Mouse (Mus musculus) lung, postnatal 25 days (tissue): ENCODE results near the gene Ormdl2.

Experiments used
- DNase-seq: peaks from one replicate; pipeline ENCODE4 v3.0.0; 2022; ENCODE audit warnings: low spot score

The Ormdl2 gene

DNA sequence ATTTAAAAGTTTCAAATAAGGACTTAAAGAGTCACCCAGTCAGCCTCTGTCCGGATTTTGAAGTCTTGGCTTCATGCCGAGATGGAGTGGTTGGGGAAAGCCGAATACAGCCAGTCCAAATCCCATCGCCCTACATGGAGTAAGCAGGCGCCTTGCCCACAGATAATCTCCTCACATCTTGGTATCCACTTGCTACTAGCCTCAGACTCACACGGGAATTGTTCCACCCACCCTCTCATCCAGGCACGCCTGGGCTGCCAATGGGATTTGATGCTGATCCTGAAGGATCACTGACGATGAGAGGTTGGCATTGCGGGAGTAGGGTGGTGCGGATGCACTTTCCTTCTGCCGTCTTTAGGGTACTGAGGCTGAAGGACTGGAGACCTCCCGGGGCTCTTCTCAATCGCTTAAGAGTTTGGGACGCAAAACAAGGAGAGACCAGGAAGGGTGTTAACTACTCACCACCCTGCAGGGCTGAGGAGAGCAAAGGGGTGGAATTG is 17.6 kb downstream of the Ormdl2 start, which contains the start of gene Dnajc14:
Gene Dnajc14, plus strand, starts transcription at position 292 of the 500 bp plus-strand sequence.
- DNase-seq = peak; percentile 47

- DNase-seq = no peak
These were observed 18.1 kb downstream of the Ormdl2 start for GRCm38 (mm10) chr10:128803361-128803760.

DNA sequence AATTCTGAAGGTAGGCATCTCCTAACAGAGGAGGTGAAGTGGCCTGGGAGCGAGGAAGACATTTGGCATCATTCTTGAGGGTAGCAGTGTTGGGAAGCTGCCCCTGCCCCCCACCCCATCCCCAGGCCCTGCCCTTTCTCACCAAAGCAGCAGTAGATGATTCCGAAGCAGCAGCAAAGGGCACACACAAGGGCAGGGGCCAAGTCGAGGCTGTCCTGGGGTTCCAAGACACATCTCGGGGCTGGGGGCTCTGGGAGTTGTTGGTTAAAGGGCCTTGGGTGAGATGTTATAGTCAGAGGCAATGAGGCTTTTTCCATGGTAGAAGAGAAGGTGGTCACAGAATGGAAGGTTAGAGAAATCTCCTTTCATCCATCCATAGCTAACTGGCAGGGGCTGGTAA is 18.5 kb downstream of the Ormdl2 start:
- no peak for DNase-seq

- no peak for DNase-seq
These were observed 19.4 kb downstream of the Ormdl2 start for GRCm38 (mm10) chr10:128801981-128802495.

DNA sequence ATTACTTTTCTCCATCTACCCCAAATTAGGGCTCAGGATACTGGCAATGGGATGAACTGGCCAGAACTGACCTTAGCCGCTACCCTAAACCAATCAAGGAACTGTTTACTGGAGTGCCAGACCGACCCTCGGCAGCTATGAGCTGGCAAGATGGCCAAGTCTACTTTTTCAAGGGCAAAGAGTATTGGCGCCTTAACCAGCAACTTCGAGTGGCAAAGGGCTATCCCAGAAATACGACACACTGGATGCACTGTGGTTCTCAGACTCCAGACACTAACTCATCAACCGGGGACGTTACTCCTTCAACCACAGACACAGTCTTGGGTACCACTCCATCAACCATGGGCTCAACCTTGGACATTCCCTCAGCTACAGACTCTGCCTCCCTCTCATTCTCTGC is 22.8 kb downstream of the Ormdl2 start:
- no peak for DNase-seq

DNA sequence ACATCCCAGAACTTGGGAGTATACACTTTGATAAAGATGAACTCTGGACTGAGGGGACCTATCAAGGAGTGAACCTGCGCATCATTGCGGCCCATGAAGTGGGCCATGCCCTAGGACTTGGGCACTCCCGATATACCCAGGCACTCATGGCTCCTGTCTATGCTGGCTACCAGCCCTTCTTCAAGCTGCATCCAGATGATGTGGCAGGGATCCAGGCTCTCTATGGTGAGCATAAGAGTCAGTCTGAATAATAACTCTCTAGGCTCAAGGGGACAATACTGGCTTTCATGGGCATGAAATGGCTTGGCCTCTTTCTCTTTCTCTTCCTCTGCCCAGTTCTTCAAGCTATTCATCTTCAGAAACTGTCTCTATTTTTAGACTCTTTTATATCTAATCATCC is 25.9 kb downstream of the Ormdl2 start:
- DNase-seq = no peak

DNA sequence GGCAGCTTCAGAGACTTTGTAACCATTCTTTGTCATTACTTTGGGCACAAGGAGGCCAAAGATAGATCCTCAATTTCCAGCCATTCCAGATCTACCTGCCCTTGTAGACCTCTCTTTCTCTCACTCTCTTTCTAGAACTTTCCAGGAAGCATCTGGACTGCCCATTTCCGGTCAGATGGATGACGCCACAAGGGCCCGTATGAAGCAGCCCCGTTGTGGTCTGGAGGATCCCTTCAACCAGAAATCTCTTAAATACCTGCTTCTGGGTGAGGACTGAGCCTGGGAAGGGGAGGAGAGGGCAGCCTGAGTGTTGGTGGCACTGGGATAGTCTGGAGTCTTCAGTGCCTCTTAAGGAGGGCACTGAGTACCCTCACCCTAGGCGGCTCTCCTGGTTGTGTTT is 27.1 kb downstream of the Ormdl2 start:
- no peak for DNase-seq

DNA sequence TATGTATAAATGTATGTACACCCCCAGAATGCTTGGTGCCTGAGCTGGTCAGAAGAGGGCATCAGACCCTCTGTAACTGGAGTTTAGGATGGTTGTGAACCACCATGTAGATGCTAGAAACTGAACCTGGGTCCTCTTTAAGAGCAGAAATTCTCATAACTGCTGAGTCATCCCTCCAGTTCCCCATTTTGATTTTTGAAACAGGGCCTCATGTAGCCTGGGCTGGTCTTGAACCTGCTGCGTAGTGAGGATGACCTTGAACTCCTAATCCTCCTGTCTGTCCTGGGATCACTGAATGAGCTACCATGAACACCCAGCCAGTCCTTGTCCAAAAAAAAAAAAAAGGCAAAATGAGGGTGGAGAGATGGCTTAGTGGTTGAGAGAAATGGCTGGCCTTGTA is 28.2 kb downstream of the Ormdl2 start:
- DNase-seq = no peak

DNA sequence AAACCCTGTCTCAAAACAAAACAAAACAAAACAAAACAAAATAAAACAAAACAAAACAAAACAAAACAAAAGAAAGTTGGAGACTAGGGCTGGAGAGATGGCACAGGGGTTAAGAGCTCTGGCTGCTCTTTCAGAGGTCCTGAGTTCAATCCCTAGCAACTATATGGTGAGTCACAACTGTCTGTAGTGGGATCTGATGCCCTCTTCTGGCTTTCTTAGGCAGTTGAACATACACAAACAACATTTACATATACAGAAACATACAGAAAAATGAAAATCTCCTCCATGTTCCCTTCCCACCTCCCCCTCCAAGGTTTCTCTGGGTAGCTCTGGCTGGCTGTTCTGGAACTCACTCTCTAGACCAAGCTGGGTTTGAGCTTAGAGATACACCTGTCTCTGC is 29.4 kb downstream of the Ormdl2 start:
- DNase-seq = no peak

DNA sequence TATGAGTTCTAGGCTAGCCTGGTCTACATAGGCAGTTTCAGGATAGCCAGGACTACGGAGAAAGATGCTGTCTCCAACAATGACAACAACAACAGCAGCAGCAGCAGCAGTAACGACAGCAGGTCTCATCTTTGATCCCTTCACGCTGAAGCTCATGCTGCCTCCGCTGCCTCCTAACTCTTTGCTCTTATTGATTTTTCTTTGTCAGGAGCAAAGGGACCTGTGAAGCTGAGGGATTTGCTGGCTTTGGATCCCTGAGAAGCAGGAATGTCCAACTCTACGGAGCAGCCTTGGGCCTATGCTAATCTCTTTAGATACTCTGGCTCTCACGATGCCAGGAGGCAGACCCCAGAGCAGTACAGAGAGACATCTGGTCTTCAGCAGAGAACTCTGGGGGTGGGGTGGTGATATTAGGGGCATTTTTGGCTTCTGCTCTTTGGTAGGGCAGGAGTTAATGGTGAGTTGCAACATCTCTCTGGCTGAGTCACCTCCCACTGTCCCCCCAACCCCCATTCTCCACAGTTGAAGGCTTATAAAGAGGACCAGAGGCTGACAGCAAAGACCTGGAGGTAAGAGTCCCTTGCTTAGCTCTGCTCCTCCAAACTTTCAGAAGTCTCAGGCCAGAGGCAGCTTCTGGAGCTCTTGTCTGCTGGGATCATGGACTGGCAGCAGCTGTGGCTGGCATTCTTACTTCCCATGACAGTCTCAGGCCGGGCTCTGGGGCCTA is 30.9 kb downstream of the Ormdl2 start, which contains the start of gene Mmp19:
Gene Mmp19, plus strand, starts transcription at position 513 of the 727 bp plus-strand sequence.
- DNase-seq = no peak

GRCm38 (mm10) chr10:128780200-128780599 is 41.2 kb downstream of the Ormdl2 start:
- peak; percentile 39 for DNase-seq

GRCm38 (mm10) chr10:128779011-128779795 is 42.2 kb downstream of the Ormdl2 start:
- DNase-seq = peak; percentile 93

GRCm38 (mm10) chr10:128778441-128778840 is 43.0 kb downstream of the Ormdl2 start:
- no peak for DNase-seq

- no peak for DNase-seq
These were observed 47.8 kb downstream of the Ormdl2 start for GRCm38 (mm10) chr10:128773685-128774084.

DNA sequence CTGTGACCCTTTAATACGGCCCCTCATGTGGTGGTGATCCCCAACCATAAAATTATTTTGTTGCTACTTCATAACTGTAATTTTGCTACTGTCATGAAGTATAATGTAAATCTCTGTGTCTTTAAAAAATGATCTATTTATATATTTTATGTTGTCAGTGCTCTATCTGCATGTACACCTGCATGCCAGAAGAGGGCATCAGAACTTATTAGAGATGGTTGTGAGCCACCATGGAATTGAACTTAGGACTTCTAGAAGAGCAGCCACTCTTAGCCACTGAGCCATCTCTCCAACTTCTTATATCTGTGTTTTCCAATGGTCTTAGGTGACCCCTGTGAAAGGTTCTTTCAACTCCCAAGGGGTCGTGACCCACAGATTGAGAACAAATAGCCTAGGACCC is 48.5 kb downstream of the Ormdl2 start:
- no peak for DNase-seq
